Mouse (Mus musculus): Measurements from ENCODE around the gene Prkd3. TPM values are rescaled to one million over a fixed set of nuclear protein-coding genes. Genes with fewer than 3 reads are reported as not detected.

Prkd3 gene
- total RNA-seq, 1 experiment from 2014 or later: 85.4 TPM

DNA sequence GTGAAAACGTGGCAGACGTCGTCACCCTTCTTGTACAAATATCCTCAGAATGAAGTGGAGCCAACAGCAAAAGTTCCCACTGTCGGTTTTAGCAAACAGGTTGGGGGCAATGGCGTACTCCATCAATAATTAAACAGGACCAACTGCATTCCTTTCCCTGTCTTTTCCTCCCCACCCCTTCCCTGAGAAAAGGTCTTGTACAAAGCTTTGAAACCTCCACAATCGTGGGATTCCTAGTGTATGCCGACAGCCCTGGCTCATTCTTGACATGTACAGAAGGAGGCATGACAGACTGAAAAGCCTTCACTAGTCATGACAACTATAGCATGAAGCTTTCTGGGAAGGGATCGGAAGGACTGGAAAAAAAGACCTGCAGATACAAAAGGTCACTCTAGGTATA lies 67.4 kb downstream of the Prkd3 start:
- no peak for ATAC-seq (replicated peaks; ENCODE audit: insufficient number of reproducible peaks, low FRiP score, low TSS enrichment, poor library complexity, severe bottlenecking)

GRCm38 (mm10) chr17:78952070-78952469 lies 68.5 kb downstream of the Prkd3 start:
- ATAC-seq (replicated peaks; ENCODE audit: insufficient number of reproducible peaks, low FRiP score, low TSS enrichment, poor library complexity, severe bottlenecking): no peak

DNA sequence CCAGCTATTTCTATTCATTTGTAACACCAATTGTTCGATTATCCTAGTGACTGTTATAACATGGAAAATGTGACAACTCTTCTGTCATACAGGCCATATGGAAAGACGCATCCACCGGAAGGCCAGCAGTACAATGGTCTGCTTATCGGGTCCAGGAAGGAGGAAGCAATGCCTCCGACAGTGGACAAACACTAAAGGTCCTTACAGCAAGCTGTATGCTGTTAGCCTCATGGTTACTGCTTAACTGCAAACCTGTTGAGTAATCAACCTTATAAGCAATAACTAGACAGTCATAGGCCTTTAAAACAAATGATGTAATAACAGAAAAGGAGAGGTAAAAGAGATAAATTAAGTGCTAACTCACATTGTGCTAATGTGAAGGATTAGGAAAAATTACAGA lies 69.4 kb downstream of the Prkd3 start:
- ATAC-seq (replicated peaks; ENCODE audit: insufficient number of reproducible peaks, low FRiP score, low TSS enrichment, poor library complexity, severe bottlenecking): no peak

DNA sequence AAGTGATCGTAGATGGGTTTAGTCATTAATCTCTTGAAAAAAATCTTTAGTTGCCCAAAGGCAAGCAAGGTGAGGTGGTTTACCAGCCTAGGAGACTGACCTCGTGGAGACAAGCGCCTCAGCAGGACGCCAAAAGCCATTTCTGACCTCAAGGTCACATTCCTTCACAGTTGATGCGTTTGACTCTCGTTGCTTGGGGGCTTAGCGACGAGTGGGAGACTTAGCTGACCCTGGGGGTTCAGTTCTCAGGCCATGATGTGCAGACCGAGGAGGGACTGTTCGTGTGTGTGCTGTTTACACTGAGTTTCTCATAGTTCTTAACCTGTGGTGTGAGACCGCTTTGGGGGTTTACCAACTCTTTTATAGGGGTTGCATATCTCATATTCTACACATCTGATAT lies 78.0 kb downstream of the Prkd3 start:
- ATAC-seq (replicated peaks; ENCODE audit: insufficient number of reproducible peaks, low FRiP score, low TSS enrichment, poor library complexity, severe bottlenecking): no peak

DNA sequence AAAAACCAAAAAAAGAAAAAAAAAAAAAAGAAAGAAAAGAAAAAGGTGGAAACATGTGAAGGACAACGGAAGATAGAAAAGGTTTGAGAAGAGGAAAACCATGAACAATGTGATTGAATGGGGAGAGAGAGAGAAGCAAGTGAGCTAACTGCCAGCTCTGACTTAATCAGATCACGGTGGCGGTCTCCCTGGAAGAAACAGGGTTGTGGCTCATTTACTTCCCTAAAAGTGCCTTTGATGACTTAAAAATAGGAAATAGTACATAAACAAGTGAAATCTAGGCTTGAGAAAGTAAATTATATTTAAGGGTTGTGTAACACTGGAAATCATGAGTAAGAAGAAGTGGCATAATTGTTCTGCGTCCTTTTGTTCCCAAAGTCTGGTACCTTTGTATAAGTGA lies 81.7 kb downstream of the Prkd3 start:
- ATAC-seq (replicated peaks; ENCODE audit: insufficient number of reproducible peaks, low FRiP score, low TSS enrichment, poor library complexity, severe bottlenecking): peak; percentile 61

DNA sequence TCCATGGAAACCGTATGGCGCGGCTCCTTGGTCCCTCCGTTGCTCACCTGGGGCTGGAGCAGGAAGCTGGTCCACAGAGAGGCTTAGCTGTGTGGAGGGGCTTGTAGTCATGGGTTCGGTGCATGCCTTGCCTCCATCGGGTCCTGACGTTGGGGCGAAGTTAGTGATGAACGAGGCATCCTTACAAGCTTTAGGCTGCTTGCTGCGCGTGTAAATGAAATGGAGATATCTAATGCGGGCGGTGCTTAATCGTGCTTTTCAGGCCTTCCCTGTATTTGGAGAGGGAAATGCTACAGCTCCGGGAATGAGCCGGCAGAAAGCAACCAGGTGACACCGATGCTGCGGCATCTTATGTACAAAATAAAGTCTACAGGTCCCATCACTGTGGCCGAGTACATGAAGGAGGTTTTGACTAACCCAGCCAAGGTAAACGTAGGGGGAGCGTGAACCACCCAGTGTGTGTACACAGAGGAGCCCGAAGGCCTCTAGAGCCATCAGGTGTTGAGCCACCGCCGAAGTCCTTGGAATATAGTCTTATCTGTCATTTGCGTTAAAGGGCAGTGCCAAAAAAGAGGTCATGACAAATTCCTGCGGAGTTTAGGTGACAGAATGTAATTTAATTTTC lies 83.3 kb downstream of the Prkd3 start:
- no peak for ATAC-seq (replicated peaks; ENCODE audit: insufficient number of reproducible peaks, low FRiP score, low TSS enrichment, poor library complexity, severe bottlenecking)

DNA sequence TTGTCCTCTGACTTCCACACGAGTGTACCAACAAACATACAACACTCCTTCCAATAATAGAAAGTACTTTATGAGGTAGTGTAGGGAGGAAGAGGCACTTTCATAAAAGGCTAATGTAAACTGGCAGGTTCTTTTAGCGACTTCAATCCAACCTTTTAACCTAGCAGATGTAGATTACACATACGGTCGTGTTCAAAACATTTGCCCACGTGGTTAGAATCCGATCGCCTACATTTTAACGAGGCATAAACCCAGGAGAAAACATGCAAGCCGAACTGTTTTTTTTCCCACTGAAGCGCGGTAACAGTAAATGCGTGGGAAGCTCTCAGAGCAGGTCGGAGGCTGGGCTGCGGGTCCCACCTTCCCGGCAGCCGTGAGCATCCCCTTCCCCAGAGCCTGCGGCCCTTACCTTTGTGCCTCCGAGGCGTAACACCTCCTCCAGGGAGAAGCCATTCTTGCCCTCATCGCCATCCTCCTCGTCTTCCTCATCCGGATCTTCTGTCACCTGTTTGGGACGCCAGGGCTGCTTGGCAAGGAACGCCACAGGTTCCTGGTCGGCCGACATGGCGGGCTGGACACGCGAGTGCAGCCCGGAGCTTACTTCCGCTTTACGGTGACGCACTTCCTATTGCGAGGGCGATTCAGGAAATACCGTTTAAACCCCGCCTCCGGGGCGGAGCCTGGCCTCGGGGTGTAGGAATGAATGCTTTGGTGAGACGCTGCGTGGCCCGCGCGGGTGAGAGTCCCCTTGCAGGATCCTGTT lies 84.0 kb downstream of the Prkd3 start, which contains the start of the genes Cebpz and Ndufaf7:
Cebpz (minus strand) TSS at position 601 of the 763 bp plus-strand sequence.
Ndufaf7 (plus strand) TSS at position 671 of the 763 bp plus-strand sequence.
- peak; percentile 95 for ATAC-seq (replicated peaks; ENCODE audit: insufficient number of reproducible peaks, low FRiP score, low TSS enrichment, poor library complexity, severe bottlenecking)

DNA sequence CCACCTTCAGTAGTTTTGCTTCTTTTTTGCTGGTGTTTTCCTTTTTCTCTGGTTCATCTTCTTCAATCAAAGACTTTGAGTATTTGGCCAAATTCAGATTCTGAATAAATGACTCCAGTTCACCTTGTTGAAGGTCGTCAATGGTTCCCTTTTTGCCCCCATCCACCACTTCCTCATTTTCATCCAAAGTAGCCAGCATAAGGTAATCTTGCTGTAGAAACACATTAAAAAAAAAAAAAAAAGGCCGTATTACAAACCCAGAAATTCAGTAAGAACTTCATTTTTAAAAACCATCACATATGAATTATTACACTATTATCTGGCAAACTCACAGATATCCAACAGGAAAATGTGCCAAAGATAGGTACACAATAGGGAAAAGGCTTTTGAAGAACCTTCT lies 84.8 kb downstream of the Prkd3 start:
- no peak for ATAC-seq (replicated peaks; ENCODE audit: insufficient number of reproducible peaks, low FRiP score, low TSS enrichment, poor library complexity, severe bottlenecking)

- ATAC-seq (replicated peaks; ENCODE audit: insufficient number of reproducible peaks, low FRiP score, low TSS enrichment, poor library complexity, severe bottlenecking): peak; percentile 45
Measured at GRCm38 (mm10) chr17:78917696-78918095, 102.9 kb downstream of the Prkd3 start.

- ATAC-seq (replicated peaks; ENCODE audit: insufficient number of reproducible peaks, low FRiP score, low TSS enrichment, poor library complexity, severe bottlenecking): no peak
Measured at GRCm38 (mm10) chr17:78916899-78917298, 103.7 kb downstream of the Prkd3 start.

- peak; percentile 85 for ATAC-seq (replicated peaks; ENCODE audit: insufficient number of reproducible peaks, low FRiP score, low TSS enrichment, poor library complexity, severe bottlenecking)
Measured at GRCm38 (mm10) chr17:78916369-78916813, 104.2 kb downstream of the Prkd3 start, which contains the start of gene Cebpzos. Cebpzos (plus strand) TSS chr17:78916500.

DNA sequence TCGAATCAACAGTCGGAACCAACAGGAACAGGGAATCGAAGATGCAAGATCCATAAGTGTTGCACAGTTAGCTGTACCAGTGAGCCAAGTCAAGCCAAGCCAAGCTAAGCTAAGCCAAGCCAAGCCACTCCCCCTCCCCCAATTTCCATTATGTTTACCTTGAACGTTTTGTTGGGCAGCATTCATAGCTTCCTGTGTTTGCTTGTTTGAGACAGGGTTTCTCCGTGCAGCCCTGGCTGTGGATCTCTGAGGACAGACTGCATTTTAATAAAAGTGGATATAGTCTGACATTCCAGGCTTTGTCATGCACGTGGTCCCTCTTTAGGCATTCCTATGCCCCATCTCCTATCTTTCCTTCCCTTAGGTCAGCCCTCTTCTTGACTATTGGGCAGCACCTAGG lies 104.8 kb downstream of the Prkd3 start:
- no peak for ATAC-seq (replicated peaks; ENCODE audit: insufficient number of reproducible peaks, low FRiP score, low TSS enrichment, poor library complexity, severe bottlenecking)

GRCm38 (mm10) chr17:78913921-78914320 lies 106.7 kb downstream of the Prkd3 start:
- no peak for ATAC-seq (replicated peaks; ENCODE audit: insufficient number of reproducible peaks, low FRiP score, low TSS enrichment, poor library complexity, severe bottlenecking)

GRCm38 (mm10) chr17:78912861-78913281 lies 107.7 kb downstream of the Prkd3 start:
- ATAC-seq (replicated peaks; ENCODE audit: insufficient number of reproducible peaks, low FRiP score, low TSS enrichment, poor library complexity, severe bottlenecking): no peak

DNA sequence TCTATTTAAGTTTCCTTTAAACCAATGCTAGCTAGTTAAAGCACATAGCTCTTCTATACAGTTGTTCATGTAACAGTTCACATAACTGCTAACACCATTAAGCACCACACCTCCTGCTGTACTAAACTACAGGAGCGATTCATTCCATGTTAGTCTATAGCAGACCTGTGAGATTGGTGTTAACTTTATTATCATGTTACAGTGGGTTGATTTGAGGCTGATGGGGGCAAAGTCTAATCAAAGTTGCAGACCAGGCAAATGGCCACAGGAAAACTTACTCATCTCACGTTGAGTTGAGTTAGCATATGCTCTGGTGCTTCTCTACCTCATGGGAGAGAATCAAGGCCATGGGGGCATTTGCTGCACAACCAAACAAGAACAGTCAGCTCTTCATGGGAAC lies 111.2 kb downstream of the Prkd3 start:
- no peak for ATAC-seq (replicated peaks; ENCODE audit: insufficient number of reproducible peaks, low FRiP score, low TSS enrichment, poor library complexity, severe bottlenecking)

- ATAC-seq (replicated peaks; ENCODE audit: insufficient number of reproducible peaks, low FRiP score, low TSS enrichment, poor library complexity, severe bottlenecking): no peak
Measured at GRCm38 (mm10) chr17:78906892-78907291, 113.7 kb downstream of the Prkd3 start, which contains the start of gene Sult6b1. Sult6b1 (minus strand) TSS chr17:78906992.

DNA sequence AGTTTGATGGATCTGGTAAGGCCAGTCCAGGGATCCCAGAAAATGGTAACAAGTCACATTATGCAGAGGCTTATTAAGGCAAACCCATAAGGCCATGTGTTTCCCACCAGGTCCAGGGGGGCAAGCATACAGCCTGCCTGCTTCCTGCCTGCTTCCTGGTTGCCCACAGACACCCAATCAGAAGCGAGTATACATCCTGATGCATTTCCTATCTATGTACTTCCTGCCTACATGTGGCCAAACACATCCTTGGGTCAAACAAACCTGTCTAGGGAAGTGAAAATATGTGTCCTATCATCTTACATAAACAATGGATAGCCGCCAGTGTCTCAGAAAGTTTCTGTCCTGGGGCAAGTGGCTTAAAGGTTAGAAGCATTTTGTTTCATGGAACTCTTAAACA lies 117.5 kb downstream of the Prkd3 start:
- 0 out of 2 replicates have a peak, but pooled peaks have one; percentile 53 for ATAC-seq (replicated peaks; ENCODE audit: insufficient number of reproducible peaks, low FRiP score, low TSS enrichment, poor library complexity, severe bottlenecking)

All from monocyte, adult 5-6 weeks (primary cell).